Mouse (Mus musculus): ENCODE results near the gene Metap1d. TPM values are rescaled to one million over a fixed set of nuclear protein-coding genes. Genes with fewer than 3 reads are reported as not detected.
A peak's percentile ranks its signal among the peaks of the same experiment; 100 is the strongest.

Metap1d gene
- polyA plus RNA-seq, 1 experiment, result 7.3 TPM

DNA sequence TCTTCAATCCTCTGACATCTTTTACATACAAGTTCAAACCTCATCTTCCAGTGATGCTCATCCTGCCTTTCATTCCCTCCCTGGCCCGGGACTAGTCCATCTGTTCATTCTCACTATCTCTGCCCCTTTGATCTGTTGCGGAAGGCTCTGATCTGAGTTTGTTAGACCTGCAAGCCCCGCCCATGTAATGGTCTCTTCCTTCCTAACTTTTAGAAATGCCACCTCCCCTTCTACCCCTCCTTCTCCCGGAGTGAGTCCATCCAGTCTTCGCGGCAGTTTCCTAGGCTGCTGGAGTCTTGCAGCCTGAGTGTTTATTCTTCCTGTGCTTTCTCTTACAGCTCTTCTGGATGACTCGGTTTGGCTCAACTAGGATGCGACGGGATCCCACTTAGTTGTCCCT is 113.4 kb downstream of the Metap1d start:
- TF ChIP-seq MYOG (IDR thresholded peaks at IDR 0.05; ENCODE audit: control insufficient read depth in 1 of 3, insufficient read depth in 1 of 3, insufficient read length in 2 of 3, low read depth in 2 of 3) (no peak), E2F4 (IDR thresholded peaks at IDR 0.05; ENCODE audit: insufficient read depth) (no peak), MAX (IDR thresholded peaks at IDR 0.05; ENCODE audit: low read depth) (no peak), REST (IDR thresholded peaks at IDR 0.05; ENCODE audit: insufficient read depth, insufficient read length) (no peak), MYOD1 (IDR thresholded peaks at IDR 0.05; ENCODE audit: control insufficient read depth in 1 of 3, insufficient read length in 2 of 3, low read depth in 2 of 3) (no peak), TCF12 (IDR thresholded peaks at IDR 0.05; ENCODE audit: insufficient read depth, poor library complexity, severe bottlenecking) (no peak), USF1 (IDR thresholded peaks at IDR 0.05; ENCODE audit: low read depth) (no peak), POLR2A (IDR thresholded peaks at IDR 0.05; ENCODE audit: insufficient read length, low read depth) (no peak), CEBPB (IDR thresholded peaks at IDR 0.05; ENCODE audit: insufficient read depth, poor library complexity, severe bottlenecking) (no peak), POLR2AphosphoS2 (IDR thresholded peaks at IDR 0.05; ENCODE audit: insufficient read length, low read depth) (no peak), TCF3 (IDR thresholded peaks at IDR 0.05; ENCODE audit: insufficient read length, low read depth) (no peak), SRF (IDR thresholded peaks at IDR 0.05; ENCODE audit: control insufficient read depth, insufficient read length, low read depth) (no peak)
- no peaks in the 10 kb centered on the region for H3K27me3 ChIP-seq (ENCODE audit: control insufficient read depth, insufficient read depth, insufficient read length)
- H3K4me3 ChIP-seq, result no peak overlapping the region
- no peaks in the 10 kb centered on the region for H3K36me3 ChIP-seq (ENCODE audit: control insufficient read depth, insufficient read depth)
- H3K79me2 ChIP-seq (ENCODE audit: control insufficient read depth, insufficient read depth), result no peaks in the 10 kb centered on the region
- H3K4me2 ChIP-seq (ENCODE audit: low read depth), result no peak overlapping the region
- no peak overlapping the region for H3ac ChIP-seq (ENCODE audit: control insufficient read depth, insufficient read length)

GRCm38 (mm10) chr2:71573736-71574135 is 120.7 kb downstream of the Metap1d start:
- no peaks in the 10 kb centered on the region for H3K27me3 ChIP-seq (ENCODE audit: control insufficient read depth, insufficient read depth, insufficient read length)
- no peak overlapping the region for H3K4me3 ChIP-seq
- H3ac ChIP-seq (ENCODE audit: control insufficient read depth, insufficient read length), result no peak overlapping the region
- TF ChIP-seq CEBPB (IDR thresholded peaks at IDR 0.05; ENCODE audit: insufficient read depth, poor library complexity, severe bottlenecking), result no peak
- TF ChIP-seq USF1 (IDR thresholded peaks at IDR 0.05; ENCODE audit: low read depth), result no peak
- peak in 2 of 3 experiments; percentile 49 to 77 for TF ChIP-seq MYOD1 (IDR thresholded peaks at IDR 0.05; ENCODE audit: control insufficient read depth in 1 of 3, insufficient read length in 2 of 3, low read depth in 2 of 3)
- no peak for TF ChIP-seq E2F4 (IDR thresholded peaks at IDR 0.05; ENCODE audit: insufficient read depth)
- no peak for TF ChIP-seq MAX (IDR thresholded peaks at IDR 0.05; ENCODE audit: low read depth)
- no peak for TF ChIP-seq SRF (IDR thresholded peaks at IDR 0.05; ENCODE audit: control insufficient read depth, insufficient read length, low read depth)
- no peak for TF ChIP-seq TCF12 (IDR thresholded peaks at IDR 0.05; ENCODE audit: insufficient read depth, poor library complexity, severe bottlenecking)
- TF ChIP-seq TCF3 (IDR thresholded peaks at IDR 0.05; ENCODE audit: insufficient read length, low read depth), result no peak
- no peak for TF ChIP-seq MYOG (IDR thresholded peaks at IDR 0.05; ENCODE audit: control insufficient read depth in 1 of 3, insufficient read depth in 1 of 3, insufficient read length in 2 of 3, low read depth in 2 of 3)
- no peaks in the 10 kb centered on the region for H3K36me3 ChIP-seq (ENCODE audit: control insufficient read depth, insufficient read depth)
- H3K4me2 ChIP-seq (ENCODE audit: low read depth), result peak overlapping the region; percentile 50
- H3K79me2 ChIP-seq (ENCODE audit: control insufficient read depth, insufficient read depth), result no peaks in the 10 kb centered on the region

Other genes with a start within 250 kb of the Metap1d start
- gene Dync1i2, start 241.6 kb upstream of the Metap1d start, polyA plus RNA-seq (2012; fragmentation: generic; extraction: Trizol), result 67.3 TPM
- gene Slc25a12, start 85.5 kb upstream of the Metap1d start, polyA plus RNA-seq (2012; fragmentation: generic; extraction: Trizol), result 40.7 TPM
- 16.0 TPM for gene Hat1, start 64.3 kb upstream of the Metap1d start, polyA plus RNA-seq (2012; fragmentation: generic; extraction: Trizol)
- 0.64 TPM for gene Dlx1, start 74.8 kb downstream of the Metap1d start, polyA plus RNA-seq (2012; fragmentation: generic; extraction: Trizol)
- 1.7 TPM for gene Dlx2, start 93.5 kb downstream of the Metap1d start, polyA plus RNA-seq (2012; fragmentation: generic; extraction: Trizol)

All from myocyte (in vitro differentiated cells).